Mouse (Mus musculus): ENCODE measurements around the gene Mogs. TPM values are rescaled to one million over a fixed set of nuclear protein-coding genes. Genes with fewer than 3 reads are reported as not detected.
A peak's percentile ranks its signal among the peaks of the same experiment; 100 is the strongest.
"Not testable (repeated sequence)": the region's sequence is repeated elsewhere in the genome, so short reads cannot be mapped to it uniquely, and the experiment has no call there.

Gene Mogs
- polyA plus RNA-seq, 1 experiment from 2014 or later = 21.9 TPM

DNA sequence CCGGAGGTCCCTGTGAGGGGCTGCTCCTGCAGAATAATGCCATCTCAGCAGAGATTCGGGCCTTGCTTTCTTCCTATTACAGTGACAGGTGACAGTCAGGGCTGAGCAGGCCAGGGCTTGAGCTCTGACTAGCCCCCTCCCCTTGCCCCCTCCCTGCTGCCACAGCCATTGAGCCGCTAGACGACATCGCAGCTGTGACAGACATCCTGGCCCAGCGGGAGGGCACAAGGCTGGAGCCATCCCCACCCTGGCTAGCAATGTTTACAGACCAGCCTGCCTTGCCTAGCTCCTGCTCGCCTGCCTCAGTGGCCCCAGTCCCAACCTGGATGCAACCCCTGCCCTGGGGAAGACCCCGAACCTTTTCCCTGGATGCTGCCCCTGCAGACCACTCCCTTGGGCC is 36.4 kb downstream of the Mogs start:
- H3K4me2 ChIP-seq (ENCODE audit: low read depth, low read length) = no peak overlapping the region
- H3K4me3 ChIP-seq (ENCODE audit: low read depth, low read length) = no peak overlapping the region
- no peak for ATAC-seq (ENCODE audit: low read depth)
- H3K9ac ChIP-seq (replicated peaks; ENCODE audit: low read depth, low read length) = no peak overlapping the region
- WGBS = 37% methylated on average over 8 of the region's 8 CpGs
- no peak overlapping the region for H3K27ac ChIP-seq (ENCODE audit: low read depth, low read length)
- H3K9me3 ChIP-seq (ENCODE audit: control insufficient read depth, low read length) = no peaks in the 10 kb centered on the region
- H3K4me1 ChIP-seq (ENCODE audit: control insufficient read depth, insufficient read depth, low read length) = 0 out of 2 replicates have a peak, but pooled peaks cover 7% of the 10 kb centered on the region
- H3K36me3 ChIP-seq (ENCODE audit: control insufficient read depth, insufficient read depth, low read length) = peaks cover 3% of the 10 kb centered on the region; the same call in 1 of the 2 replicates
- H3K27me3 ChIP-seq (ENCODE audit: control insufficient read depth, insufficient read depth, low read length) = no peaks in the 10 kb centered on the region

DNA sequence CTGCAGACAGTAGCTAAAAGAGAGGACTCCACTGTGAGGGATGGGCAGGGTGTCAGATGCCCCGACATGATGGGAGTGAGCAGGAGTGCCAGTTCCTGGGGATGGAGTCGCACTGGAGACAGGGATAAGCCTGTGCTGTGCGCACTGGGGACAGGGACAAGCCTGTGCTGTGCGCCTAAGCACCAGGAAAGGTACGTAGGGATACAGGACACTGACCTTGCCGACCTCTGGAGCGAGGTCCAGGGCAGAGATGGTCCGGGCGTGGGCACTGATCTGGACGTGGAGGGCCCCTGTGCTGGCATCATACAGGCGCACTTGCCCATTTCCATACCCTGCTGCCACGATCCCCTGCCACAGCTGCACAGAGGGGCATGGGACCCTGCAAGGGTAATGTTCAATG is 37.7 kb downstream of the Mogs start:
- no peaks in the 10 kb centered on the region for H3K27me3 ChIP-seq (ENCODE audit: control insufficient read depth, insufficient read depth, low read length)
- 90% methylated on average over 12 of the region's 12 CpGs for WGBS
- H3K9me3 ChIP-seq (ENCODE audit: control insufficient read depth, low read length) = no peaks in the 10 kb centered on the region
- no peak overlapping the region for H3K4me2 ChIP-seq (ENCODE audit: low read depth, low read length)
- no peak overlapping the region for H3K9ac ChIP-seq (replicated peaks; ENCODE audit: low read depth, low read length)
- no peak overlapping the region for H3K4me3 ChIP-seq (ENCODE audit: low read depth, low read length)
- 0 out of 2 replicates have a peak, but pooled peaks cover 7% of the 10 kb centered on the region for H3K4me1 ChIP-seq (ENCODE audit: control insufficient read depth, insufficient read depth, low read length)
- no peak for ATAC-seq (ENCODE audit: low read depth)
- no peak overlapping the region for H3K27ac ChIP-seq (ENCODE audit: low read depth, low read length)
- peaks cover 3% of the 10 kb centered on the region; the same call in 1 of the 2 replicates for H3K36me3 ChIP-seq (ENCODE audit: control insufficient read depth, insufficient read depth, low read length)

GRCm38 (mm10) chr6:83153485-83153884 is 38.2 kb downstream of the Mogs start:
- H3K9ac ChIP-seq (replicated peaks; ENCODE audit: low read depth, low read length) = no peak overlapping the region
- WGBS = 78% methylated on average over 5 of the region's 5 CpGs
- H3K27me3 ChIP-seq (ENCODE audit: control insufficient read depth, insufficient read depth, low read length) = no peaks in the 10 kb centered on the region
- H3K9me3 ChIP-seq (ENCODE audit: control insufficient read depth, low read length) = no peaks in the 10 kb centered on the region
- ATAC-seq (ENCODE audit: low read depth) = no peak
- H3K4me3 ChIP-seq (ENCODE audit: low read depth, low read length) = no peak overlapping the region
- 0 out of 2 replicates have a peak, but pooled peaks cover 7% of the 10 kb centered on the region for H3K4me1 ChIP-seq (ENCODE audit: control insufficient read depth, insufficient read depth, low read length)
- H3K36me3 ChIP-seq (ENCODE audit: control insufficient read depth, insufficient read depth, low read length) = peaks cover 3% of the 10 kb centered on the region; the same call in 1 of the 2 replicates
- no peak overlapping the region for H3K27ac ChIP-seq (ENCODE audit: low read depth, low read length)
- H3K4me2 ChIP-seq (ENCODE audit: low read depth, low read length) = no peak overlapping the region

DNA sequence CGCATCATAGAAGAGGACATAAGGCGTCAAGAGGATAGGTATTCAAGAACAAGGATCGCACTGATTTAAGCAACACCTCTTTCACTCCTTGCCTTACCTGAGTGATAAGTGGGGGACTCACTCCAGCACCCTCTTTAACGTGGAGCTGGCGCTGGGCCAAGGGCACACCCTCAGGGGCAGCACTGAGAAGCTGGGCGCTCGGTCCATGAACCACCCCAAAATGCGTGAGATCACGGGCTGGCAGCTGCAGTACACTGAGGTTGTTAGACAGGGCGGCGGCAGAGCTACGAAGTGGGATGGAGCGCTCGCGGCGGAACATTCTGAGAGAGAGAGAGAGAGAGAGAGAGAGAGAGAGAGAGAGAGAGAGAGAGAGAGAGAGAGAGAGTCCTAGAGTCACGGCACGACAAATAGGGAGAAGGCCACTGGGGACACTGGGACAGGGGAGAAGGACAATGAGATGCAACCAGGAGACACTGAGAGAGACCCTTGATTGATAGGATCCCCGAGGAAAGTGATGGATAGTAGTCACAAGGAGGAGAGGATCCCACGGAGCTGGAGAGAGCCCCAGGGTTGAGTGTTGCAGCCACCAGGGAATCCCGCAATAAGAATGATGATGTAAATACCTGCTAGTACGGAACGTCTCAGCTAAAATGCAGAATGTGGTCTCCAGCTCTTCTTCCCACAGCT is 40.4 kb downstream of the Mogs start:
- 8% methylated on average over 23 of the region's 23 CpGs for WGBS
- Histone ChIP-seq H3K9me3 (ENCODE audit: control insufficient read depth, low read length) (no peaks in the 10 kb centered on the region), H3K9ac (replicated peaks; ENCODE audit: low read depth, low read length) (peak overlapping the region; percentile 39), H3K27ac (ENCODE audit: low read depth, low read length) (peak overlapping the region; percentile 4; the same call in 1 of the 2 replicates), H3K36me3 (ENCODE audit: control insufficient read depth, insufficient read depth, low read length) (peaks cover 3% of the 10 kb centered on the region; the same call in 1 of the 2 replicates), H3K4me1 (ENCODE audit: control insufficient read depth, insufficient read depth, low read length) (0 out of 2 replicates have a peak, but pooled peaks cover 7% of the 10 kb centered on the region), H3K4me2 (ENCODE audit: low read depth, low read length) (peak overlapping the region; percentile 57), H3K27me3 (ENCODE audit: control insufficient read depth, insufficient read depth, low read length) (peaks cover 5% of the 10 kb centered on the region), H3K4me3 (ENCODE audit: low read depth, low read length) (peak overlapping the region; percentile 50)
- peak; percentile 48 for ATAC-seq (ENCODE audit: low read depth)

GRCm38 (mm10) chr6:83156259-83156684 is 41.0 kb downstream of the Mogs start, which contains the start of the genes Wdr54 and 1700003E16Rik:
Gene Wdr54 (minus strand): TSS chr6:83156397.
Gene 1700003E16Rik (plus strand): TSS chr6:83156404.
- peaks cover 3% of the 10 kb centered on the region; the same call in 1 of the 2 replicates for H3K36me3 ChIP-seq (ENCODE audit: control insufficient read depth, insufficient read depth, low read length)
- H3K4me3 ChIP-seq (ENCODE audit: low read depth, low read length) = peak within 1 kb of the TSS; percentile 50
- H3K27ac ChIP-seq (ENCODE audit: low read depth, low read length) = peak within 1 kb of the TSS; percentile 4; the same call in 1 of the 2 replicates
- peaks cover 10% of the 10 kb centered on the region for H3K27me3 ChIP-seq (ENCODE audit: control insufficient read depth, insufficient read depth, low read length)
- no peaks in the 10 kb centered on the region for H3K9me3 ChIP-seq (ENCODE audit: control insufficient read depth, low read length)
- H3K4me1 ChIP-seq (ENCODE audit: control insufficient read depth, insufficient read depth, low read length) = 0 out of 2 replicates have a peak, but pooled peaks cover 7% of the 10 kb centered on the region
- peak within 1 kb of the TSS; percentile 57 for H3K4me2 ChIP-seq (ENCODE audit: low read depth, low read length)
- peak within 1 kb of the TSS; percentile 39 for H3K9ac ChIP-seq (replicated peaks; ENCODE audit: low read depth, low read length)
- WGBS = under 1% methylated on average over 32 of the region's 32 CpGs
- ATAC-seq (ENCODE audit: low read depth) = peak; percentile 94

DNA sequence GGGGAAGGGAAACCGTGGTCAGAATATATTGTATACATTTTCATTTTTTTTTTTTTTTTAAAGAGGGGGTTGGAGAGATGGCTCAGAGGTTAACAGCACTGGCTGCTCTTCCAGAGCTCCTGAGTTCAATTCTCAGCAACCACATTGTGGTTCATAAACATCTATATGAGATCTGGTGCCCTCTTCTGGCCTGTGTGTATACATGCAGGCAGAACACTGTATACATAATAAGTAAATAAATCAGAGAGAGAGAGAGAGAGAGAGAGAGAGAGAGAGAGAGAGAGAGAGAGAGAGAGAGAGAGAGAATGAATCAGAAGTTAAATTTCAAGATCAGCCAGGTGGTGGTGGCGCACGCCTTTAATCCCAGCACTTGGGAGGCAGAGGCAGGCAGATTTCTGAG is 44.2 kb downstream of the Mogs start:
- Histone ChIP-seq H3K27me3 (ENCODE audit: control insufficient read depth, insufficient read depth, low read length) (peaks cover 24% of the 10 kb centered on the region), H3K4me1 (ENCODE audit: control insufficient read depth, insufficient read depth, low read length) (peaks cover 11% of the 10 kb centered on the region)
- WGBS = 32% methylated on average over 3 of the region's 3 CpGs
- not testable (repeated sequence) for H3K9me3 ChIP-seq (ENCODE audit: control insufficient read depth, low read length); H3K36me3 ChIP-seq (ENCODE audit: control insufficient read depth, insufficient read depth, low read length); H3K4me3 ChIP-seq (ENCODE audit: low read depth, low read length); ATAC-seq (ENCODE audit: low read depth); H3K9ac ChIP-seq (replicated peaks; ENCODE audit: low read depth, low read length); H3K4me2 ChIP-seq (ENCODE audit: low read depth, low read length); H3K27ac ChIP-seq (ENCODE audit: low read depth, low read length)

DNA sequence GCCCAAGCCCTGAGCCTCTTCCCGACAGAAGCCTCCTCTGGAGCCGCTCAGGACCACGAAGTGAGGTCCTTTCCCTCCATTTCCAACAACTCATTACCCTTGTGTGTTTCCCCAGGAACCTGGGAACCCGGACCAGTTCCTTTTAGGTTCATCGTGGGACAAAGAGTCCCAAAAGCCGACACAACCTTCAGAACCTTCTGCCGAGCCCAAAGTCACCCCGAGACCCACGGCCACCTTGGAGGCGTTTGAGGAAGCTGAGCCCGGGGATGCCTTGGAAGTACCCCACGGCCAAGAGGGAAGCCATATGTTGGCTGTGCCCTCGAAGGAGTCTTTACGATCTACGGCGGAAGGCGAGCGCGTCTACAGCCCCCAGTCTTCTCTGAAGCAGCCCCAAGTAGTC is 46.1 kb downstream of the Mogs start:
- Histone ChIP-seq H3K9ac (replicated peaks; ENCODE audit: low read depth, low read length) (no peak overlapping the region), H3K36me3 (ENCODE audit: control insufficient read depth, insufficient read depth, low read length) (no peaks in the 10 kb centered on the region), H3K4me1 (ENCODE audit: control insufficient read depth, insufficient read depth, low read length) (peaks cover 7% of the 10 kb centered on the region), H3K4me2 (ENCODE audit: low read depth, low read length) (peak overlapping the region; percentile 38; the same call in 1 of the 2 replicates), H3K9me3 (ENCODE audit: control insufficient read depth, low read length) (no peaks in the 10 kb centered on the region), H3K27ac (ENCODE audit: low read depth, low read length) (no peak overlapping the region), H3K4me3 (ENCODE audit: low read depth, low read length) (peak overlapping the region; percentile 24; the same call in 1 of the 2 replicates), H3K27me3 (ENCODE audit: control insufficient read depth, insufficient read depth, low read length) (peaks cover 24% of the 10 kb centered on the region)
- 7% methylated on average over 19 of the region's 19 CpGs for WGBS
- ATAC-seq (ENCODE audit: low read depth) = no peak

GRCm38 (mm10) chr6:83161921-83162641 is 46.8 kb downstream of the Mogs start:
- Histone ChIP-seq H3K9ac (replicated peaks; ENCODE audit: low read depth, low read length) (0 out of 2 replicates have a peak overlapping the region, but pooled peaks have one; percentile 11), H3K4me2 (ENCODE audit: low read depth, low read length) (peak overlapping the region; percentile 38), H3K4me1 (ENCODE audit: control insufficient read depth, insufficient read depth, low read length) (peaks cover 11% of the 10 kb centered on the region), H3K27me3 (ENCODE audit: control insufficient read depth, insufficient read depth, low read length) (peaks cover 24% of the 10 kb centered on the region), H3K9me3 (ENCODE audit: control insufficient read depth, low read length) (no peaks in the 10 kb centered on the region), H3K36me3 (ENCODE audit: control insufficient read depth, insufficient read depth, low read length) (no peaks in the 10 kb centered on the region), H3K4me3 (ENCODE audit: low read depth, low read length) (peak overlapping the region; percentile 24), H3K27ac (ENCODE audit: low read depth, low read length) (no peak overlapping the region)
- ATAC-seq (ENCODE audit: low read depth) = no peak
- WGBS = 1% methylated on average over 49 of the region's 49 CpGs
